ENCODE assay signal across 10 mouse cellular contexts in genomic region chr2:90574536-90574935, GRCm38 (mm10). TPM values are rescaled to one million over a fixed set of nuclear protein-coding genes. Genes with fewer than 3 reads are reported as not detected.
DNase-seq lines count a peak whose midpoint lies in the region; ATAC-seq and TF ChIP-seq lines count a peak whose summit lies in the region.
"Had no signal": no experiment of that assay in that cellular context is flagged by ENCODE, and none has a peak within 500 bp of the region (broad histone marks: within the 10 kb centered on the region; RNA-seq: fewer than 3 reads in every experiment).

No protein-coding gene starts in this region.

- no peak for TF ChIP-seq POLR2A in lung, adult 2 months (IDR thresholded peaks at IDR 0.05; ENCODE audit: borderline replicate concordance, extremely low read depth, low read depth, low read length)
- no peak for TF ChIP-seq POLR2A in cortical plate, adult 2 months (IDR thresholded peaks at IDR 0.05; ENCODE audit: extremely low read depth, insufficient read depth, low read length)

- no peak overlapping the region for H3K27ac ChIP-seq in heart, embryonic 11.5 days (ENCODE audit: low read depth, low read length)
- H3K27ac ChIP-seq in cortical plate, adult 2 months (ENCODE audit: insufficient read depth, low read length) = peak overlapping the region; percentile 68; the same call in 1 of the 2 replicates
- H3K27ac ChIP-seq in liver, postnatal 0 days (ENCODE audit: low read depth) = peak overlapping the region; percentile 62

- no peak overlapping the region for H3K9ac ChIP-seq in heart, embryonic 11.5 days (ENCODE audit: low read depth, low read length)
- peak overlapping the region; percentile 48 for H3K9ac ChIP-seq in liver, postnatal 0 days (replicated peaks)

- no peaks in the 10 kb centered on the region for H3K27me3 ChIP-seq in heart, embryonic 11.5 days (ENCODE audit: control insufficient read depth, insufficient read depth, low read length)
- no peaks in the 10 kb centered on the region for H3K27me3 ChIP-seq in liver, postnatal 0 days (ENCODE audit: insufficient read depth, low read length)

- H3K9me3 ChIP-seq in heart, embryonic 11.5 days (replicated peaks; ENCODE audit: control insufficient read depth, low read length) = no peaks in the 10 kb centered on the region
- H3K9me3 ChIP-seq in liver, postnatal 0 days (ENCODE audit: low read length) = no peaks in the 10 kb centered on the region

- H3K4me3 ChIP-seq in heart, embryonic 11.5 days (ENCODE audit: low read depth, low read length) = peak overlapping the region; percentile 19; the same call in 1 of the 2 replicates
- no peak overlapping the region for H3K4me3 ChIP-seq in lung, adult 2 months (replicated peaks; ENCODE audit: extremely low read depth, low read depth, low read length)
- H3K4me3 ChIP-seq in cortical plate, adult 2 months (ENCODE audit: insufficient read depth, low read length) = peak overlapping the region; percentile 20; the same call in 1 of the 2 replicates
- peak overlapping the region; percentile 30 for H3K4me3 ChIP-seq in liver, postnatal 0 days (ENCODE audit: low read depth, low read length)

- 52% methylated on average over 8 of the region's 8 CpGs for WGBS in heart, embryonic 11.5 days (ENCODE audit: insufficient replicate concordance)
- WGBS in lung, adult 2 months = 44% methylated on average over 8 of the region's 8 CpGs
- WGBS in liver, postnatal 0 days (ENCODE audit: insufficient replicate concordance) = 46% methylated on average over 8 of the region's 8 CpGs

- no peak for TF ChIP-seq EP300 in liver, postnatal 0 days (IDR thresholded peaks at IDR 0.05; ENCODE audit: low read depth)

- no peak for TF ChIP-seq CTCF in lung, adult 2 months (IDR thresholded peaks at IDR 0.05; ENCODE audit: insufficient read depth, low read length)
- TF ChIP-seq CTCF in cortical plate, adult 2 months (IDR thresholded peaks at IDR 0.05; ENCODE audit: extremely low read depth, insufficient read depth, low read length) = no peak
- TF ChIP-seq CTCF in liver, postnatal 0 days (IDR thresholded peaks at IDR 0.05; ENCODE audit: low read depth) = no peak

- no peak for ATAC-seq in heart, embryonic 11.5 days (replicated peaks; ENCODE audit: insufficient number of reproducible peaks, low FRiP score, low TSS enrichment)
- no peak for ATAC-seq in liver, postnatal 0 days

- H3K4me2 ChIP-seq in heart, embryonic 11.5 days = peak overlapping the region; percentile 53
- H3K4me2 ChIP-seq in liver, postnatal 0 days (ENCODE audit: low read depth, low read length) = peak overlapping the region; percentile 70

- H3K36me3 ChIP-seq in heart, embryonic 11.5 days (ENCODE audit: control insufficient read depth, insufficient read depth, low read length) = no peaks in the 10 kb centered on the region
- no peaks in the 10 kb centered on the region for H3K36me3 ChIP-seq in liver, postnatal 0 days (replicated peaks; ENCODE audit: insufficient read depth, low read length)

- no peak for DNase-seq in heart, adult 8-10 months (ENCODE audit: low spot score)
- DNase-seq in lung, adult 2 months = peak; percentile 3
- no peak for DNase-seq in lung, adult 18-20 months
- peak; percentile 4 for DNase-seq in liver, postnatal 0 days
- DNase-seq in embryo, embryonic 10 days (ENCODE audit: low spot score) = no peak
- no peak for DNase-seq in layer of hippocampus, adult 11-12 months (ENCODE audit: low spot score)
- DNase-seq: gastrocnemius, postnatal 14 days; midbrain, embryonic 14.5 days had no signal

- H3K4me1 ChIP-seq in heart, embryonic 11.5 days (ENCODE audit: control insufficient read depth, insufficient read depth, low read length) = peaks cover 3% of the 10 kb centered on the region
- peaks cover 3% of the 10 kb centered on the region; the same call in 1 of the 2 replicates for H3K4me1 ChIP-seq in lung, adult 2 months (ENCODE audit: control insufficient read depth, insufficient read depth, low read length)
- H3K4me1 ChIP-seq in cortical plate, adult 2 months (ENCODE audit: control insufficient read depth, insufficient read depth, low read length) = peaks cover 5% of the 10 kb centered on the region; the same call in 1 of the 2 replicates
- H3K4me1 ChIP-seq in liver, postnatal 0 days (ENCODE audit: insufficient read depth) = peaks cover 35% of the 10 kb centered on the region

RNA-seq across cellular contexts. Expression of gene Ptprj, which starts 5.9 kb away (rescaled TPM):
- polyA plus RNA-seq in heart, embryonic 11.5 days (2014; fragmentation: Nextera tagmentation; extraction: Ambion mirVana) = 1.6 and 1.7 TPM in 2 replicates
- total RNA-seq in heart, adult 8-10 months (2022) = 1 to 10 TPM; 6.0 to 7.3 (median 7.0) TPM
- polyA plus RNA-seq in lung, adult 2 months (2012; rRNA removed) = 10.1 and 16.0 TPM in 2 replicates
- 36.9 and 40.2 TPM in 2 replicates for polyA plus RNA-seq in cortical plate, adult 2 months (2012; rRNA removed)
- 2.7 and 2.8 TPM in 2 replicates for polyA plus RNA-seq in liver, postnatal 0 days (2015; fragmentation: Nextera tagmentation; extraction: Ambion mirVana)

Comparison
In these comparisons a context has a peak if more than half of its experiments do, and no peak if none do; other contexts are left out.
1. DNase-seq: peak in lung, adult 2 months (single experiment) and liver, postnatal 0 days (single experiment); none in heart, adult 8-10 months (single experiment), lung, adult 18-20 months (0 of 2), embryo, embryonic 10 days (single experiment) and layer of hippocampus, adult 11-12 months (single experiment).